Mouse (Mus musculus) heart, adult 2 months (tissue): Measurements from ENCODE around the gene Gata3.

Source experiments
- CTCF ChIP-seq: fragments of 200-600 bp; IDR thresholded peaks from 2 replicates; pipeline ENCODE4 v1.8.1; 2022; ENCODE audit warnings: antibody characterized with exemption, mild to moderate bottlenecking, moderate library complexity
- EP300 ChIP-seq: fragments of 200-500 bp; IDR thresholded peaks from 2 replicates; pipeline ENCODE4 v1.6.1; 2011; ENCODE audit warnings: low read depth, low read length, control low read depth; ENCODE audit not compliant: insufficient read depth
- POLR2A ChIP-seq: fragments of 200-500 bp; IDR thresholded peaks from 2 replicates; pipeline ENCODE4 v1.6.1; 2011; ENCODE audit warnings: mild to moderate bottlenecking, low read depth, low read length, control low read depth; ENCODE audit not compliant: insufficient read depth

DNA sequence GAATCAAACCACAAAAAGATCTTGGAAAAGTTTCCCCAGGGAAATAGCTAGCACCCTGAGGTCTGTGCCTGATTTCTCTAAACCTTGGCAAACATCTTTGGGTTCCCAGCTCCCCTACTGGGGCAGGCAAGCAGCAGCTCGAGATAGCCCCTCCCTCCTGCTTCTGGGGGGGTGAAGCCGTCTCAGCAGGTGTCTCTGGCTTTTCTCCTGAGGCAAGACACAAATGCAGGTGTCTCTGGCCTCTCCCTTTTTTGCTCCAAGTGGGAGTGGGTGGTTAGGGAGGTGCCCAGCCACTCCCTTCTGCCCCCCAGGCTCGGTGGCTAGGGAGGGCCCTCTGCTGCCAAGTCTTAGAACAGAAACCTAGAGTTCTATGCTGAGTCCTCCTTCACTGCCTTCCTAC lies 62.2 kb downstream of the Gata3 start:
- no peak for TF ChIP-seq CTCF
- TF ChIP-seq EP300, result no peak
- TF ChIP-seq POLR2A, result no peak
